Mouse (Mus musculus) ovary, adult 18-20 months (tissue): ENCODE data around the gene Mlf1.

Experiments
- DNase-seq: peaks from one replicate; pipeline ENCODE4 v3.0.0; 2022; ENCODE audit warnings: low spot score, mixed read lengths

Gene Mlf1

GRCm38 (mm10) chr3:67373872-67374271 is at the start of gene Mlf1:
Gene Mlf1 (plus strand): TSS chr3:67374097.
- DNase-seq: peak; percentile 87

- DNase-seq: no peak
Observed at GRCm38 (mm10) chr3:67339558-67339957, 34.3 kb upstream of the Mlf1 start.

GRCm38 (mm10) chr3:67340921-67341320 is 33.0 kb upstream of the Mlf1 start:
- no peak for DNase-seq

GRCm38 (mm10) chr3:67343004-67343662 is 30.8 kb upstream of the Mlf1 start:
- no peak for DNase-seq

GRCm38 (mm10) chr3:67344599-67344998 is 29.3 kb upstream of the Mlf1 start:
- no peak for DNase-seq

GRCm38 (mm10) chr3:67346674-67347073 is 27.2 kb upstream of the Mlf1 start:
- no peak for DNase-seq

- DNase-seq: no peak
Observed at GRCm38 (mm10) chr3:67351406-67352127, 22.3 kb upstream of the Mlf1 start.

GRCm38 (mm10) chr3:67352128-67352762 is 21.7 kb upstream of the Mlf1 start:
- no peak for DNase-seq

GRCm38 (mm10) chr3:67352763-67353149 is 21.1 kb upstream of the Mlf1 start:
- DNase-seq: no peak

- no peak for DNase-seq
Observed at GRCm38 (mm10) chr3:67358376-67358775, 15.5 kb upstream of the Mlf1 start.

- DNase-seq: no peak
Observed at GRCm38 (mm10) chr3:67366087-67366892, 7.6 kb upstream of the Mlf1 start.

- no peak for DNase-seq
Observed at GRCm38 (mm10) chr3:67367481-67367880, 6.4 kb upstream of the Mlf1 start.

GRCm38 (mm10) chr3:67369407-67370079 is 4.4 kb upstream of the Mlf1 start:
- DNase-seq: no peak

GRCm38 (mm10) chr3:67372194-67372593 is 1.7 kb upstream of the Mlf1 start:
- DNase-seq: no peak

- no peak for DNase-seq
Observed at GRCm38 (mm10) chr3:67372781-67373180, 1.1 kb upstream of the Mlf1 start.

GRCm38 (mm10) chr3:67374360-67374778 is 472 bp downstream of the Mlf1 start:
- no peak for DNase-seq

- DNase-seq: no peak
Observed at GRCm38 (mm10) chr3:67375063-67375462, 1.2 kb downstream of the Mlf1 start, which contains the start of gene Gm17402. Gene Gm17402 (minus strand): TSS chr3:67375163.

- peak; percentile 48 for DNase-seq
Observed at GRCm38 (mm10) chr3:67378215-67378614, 4.3 kb downstream of the Mlf1 start.

GRCm38 (mm10) chr3:67429338-67429998 is 55.6 kb downstream of the Mlf1 start:
- DNase-seq: no peak

- peak; percentile 76 for DNase-seq
Observed at GRCm38 (mm10) chr3:67429999-67430380, 56.1 kb downstream of the Mlf1 start, which contains the start of gene Gfm1. Gene Gfm1 (plus strand): TSS chr3:67430096.

GRCm38 (mm10) chr3:67434011-67434410 is 60.1 kb downstream of the Mlf1 start:
- no peak for DNase-seq
